Mouse (Mus musculus) midbrain, embryonic 12.5 days (tissue): ENCODE measurements around the gene Prokr2. TPM values are rescaled to one million over a fixed set of nuclear protein-coding genes. Genes with fewer than 3 reads are reported as not detected.
A peak's percentile ranks its signal among the peaks of the same experiment; 100 is the strongest.
"Not testable (repeated sequence)": the region's sequence is repeated elsewhere in the genome, so short reads cannot be mapped to it uniquely, and the experiment has no call there.

Source experiments
- ATAC-seq: fragments of 200-750 bp; cut with Nextera tagmentation; 2 replicates; pipeline ENCODE4 v1.8.0; 2017; ENCODE audit warnings: low read depth, moderate TSS enrichment, moderate library complexity; ENCODE audit not compliant: low FRiP score
- H3K27ac ChIP-seq: fragments of 300-500 bp; sonication (generic); replicated peaks from 2 replicates; pipeline ENCODE4 v1.5.1; 2016; ENCODE audit warnings: mild to moderate bottlenecking
- H3K27me3 ChIP-seq: fragments of 300-500 bp; sonication (generic); 2 replicates; pipeline ENCODE4 v1.6.1; 2016; ENCODE audit warnings: mild to moderate bottlenecking
- H3K36me3 ChIP-seq: fragments of 300-500 bp; sonication (generic); 2 replicates; pipeline ENCODE4 v1.6.1; 2016
- H3K4me1 ChIP-seq: fragments of 300-500 bp; sonication (generic); 2 replicates; pipeline ENCODE4 v1.6.1; 2016
- H3K4me2 ChIP-seq: fragments of 300-500 bp; sonication (generic); replicated peaks from 2 replicates; pipeline ENCODE4 v1.6.1; 2016; ENCODE audit warnings: mild to moderate bottlenecking, moderate library complexity
- H3K4me3 ChIP-seq: fragments of 300-500 bp; sonication (generic); 2 replicates; pipeline ENCODE4 v1.5.1; 2016; ENCODE audit warnings: mild to moderate bottlenecking
- H3K9ac ChIP-seq: fragments of 300-500 bp; sonication (generic); replicated peaks from 2 replicates; pipeline ENCODE4 v1.6.1; 2016; ENCODE audit warnings: mild to moderate bottlenecking, moderate library complexity
- H3K9me3 ChIP-seq: fragments of 300-500 bp; sonication (generic); 2 replicates; pipeline ENCODE4 v1.6.1; 2016; ENCODE audit warnings: mild to moderate bottlenecking
- WGBS: fragments of 180-500 bp; shearing (Covaris S2); methylation state at CpG from one replicate; pipeline ENCODE4 v1.1.7; 2016; 5-methylcytosine and 5-hydroxymethylcytosine counted together
- polyA plus RNA-seq: library from polyadenylated mRNA; unstranded; fragments of >200 nt; fragmentation: Nextera tagmentation; extraction: Ambion mirVana; gene quantifications from 2 replicates; pipeline ENCODE4 v1.2.1, GENCODE M21; 2016

Prokr2 gene
- polyA plus RNA-seq, 1 experiment from 2014 or later: 1.5 TPM

DNA sequence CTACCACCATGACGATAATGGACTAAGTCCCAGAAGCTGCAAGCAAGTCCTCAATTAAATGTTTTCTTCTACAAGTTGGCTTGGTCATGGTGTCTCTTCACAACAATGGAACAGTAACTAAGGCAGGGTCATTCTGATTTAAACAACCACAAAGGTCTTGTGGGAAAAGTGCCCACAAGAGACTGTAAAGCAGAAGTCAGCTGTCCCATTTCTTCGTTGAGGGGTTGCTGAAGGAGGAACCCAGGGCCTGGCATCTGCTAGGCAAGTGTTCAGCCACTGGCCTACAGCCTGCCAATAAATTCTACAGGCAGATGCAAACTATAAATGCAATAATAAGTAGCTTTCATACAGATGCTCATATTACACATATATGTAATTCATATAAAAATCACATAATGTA lies 48.0 kb downstream of the Prokr2 start:
- ATAC-seq: no peak
- H3K27ac ChIP-seq: no peak overlapping the region
- no peaks in the 10 kb centered on the region for H3K36me3 ChIP-seq
- H3K4me2 ChIP-seq: no peak overlapping the region
- peaks cover 3% of the 10 kb centered on the region; the same call in 1 of the 2 replicates for H3K4me1 ChIP-seq
- H3K27me3 ChIP-seq: no peaks in the 10 kb centered on the region
- no peaks in the 10 kb centered on the region for H3K9me3 ChIP-seq
- 71% methylated on average over 2 of the region's 2 CpGs for WGBS
- no peak overlapping the region for H3K9ac ChIP-seq
- H3K4me3 ChIP-seq: no peak overlapping the region

DNA sequence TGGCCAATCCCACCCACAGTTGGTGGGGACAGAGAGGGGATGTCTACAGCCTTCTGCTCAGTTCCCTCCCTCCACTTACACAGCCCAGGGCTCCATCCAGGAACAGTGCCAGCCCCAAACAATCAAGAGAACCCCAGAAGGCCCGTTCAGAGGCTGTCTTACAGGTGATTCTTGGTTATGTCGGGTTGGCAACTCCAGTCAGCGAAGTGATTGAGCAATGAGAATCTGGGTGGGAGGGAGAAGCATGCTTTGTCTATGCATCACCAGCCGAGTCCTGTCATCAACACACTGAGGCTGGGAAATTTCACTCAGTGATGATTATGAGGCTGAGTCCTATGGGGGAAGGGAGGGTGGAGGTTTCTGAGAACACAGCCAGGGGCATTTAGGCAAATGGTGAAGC lies 61.7 kb downstream of the Prokr2 start:
- 69% methylated on average over 4 of the region's 4 CpGs for WGBS
- H3K4me2 ChIP-seq: no peak overlapping the region

DNA sequence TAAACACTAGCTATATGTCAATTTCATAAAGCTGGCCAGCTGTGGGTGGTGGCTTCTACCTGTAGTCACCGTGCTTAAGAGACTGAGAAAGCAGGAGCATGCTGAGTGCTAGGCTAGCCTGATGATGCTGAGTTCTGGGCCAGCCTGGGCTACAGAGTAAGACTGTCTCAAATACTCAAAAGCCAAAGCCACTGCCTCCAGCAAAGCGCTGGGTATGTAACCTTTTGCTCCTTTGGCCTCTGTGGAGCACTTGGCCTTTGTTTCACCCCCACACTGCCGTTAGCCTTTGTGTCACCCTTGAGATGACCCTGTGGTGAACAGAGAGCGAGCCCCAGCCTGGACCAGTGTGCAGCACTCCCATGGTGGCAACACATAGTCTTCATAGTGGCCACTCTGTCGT lies 64.7 kb downstream of the Prokr2 start:
- Histone ChIP-seq H3K9me3 (no peaks in the 10 kb centered on the region), H3K27me3 (no peaks in the 10 kb centered on the region), H3K27ac (no peak overlapping the region), H3K9ac (no peak overlapping the region), H3K4me2 (no peak overlapping the region), H3K4me3 (no peak overlapping the region), H3K4me1 (no peaks in the 10 kb centered on the region), H3K36me3 (no peaks in the 10 kb centered on the region)
- 70% methylated on average over 5 of the region's 5 CpGs for WGBS
- no peak for ATAC-seq

More for the DNA sequence above, 61.7 kb downstream of the Prokr2 start:
- H3K9ac ChIP-seq: no peak overlapping the region
- H3K27ac ChIP-seq: no peak overlapping the region
- H3K9me3 ChIP-seq: no peaks in the 10 kb centered on the region
- no peak for ATAC-seq
- H3K27me3 ChIP-seq: no peaks in the 10 kb centered on the region
- H3K36me3 ChIP-seq: no peaks in the 10 kb centered on the region
- no peak overlapping the region for H3K4me3 ChIP-seq
- no peaks in the 10 kb centered on the region for H3K4me1 ChIP-seq

DNA sequence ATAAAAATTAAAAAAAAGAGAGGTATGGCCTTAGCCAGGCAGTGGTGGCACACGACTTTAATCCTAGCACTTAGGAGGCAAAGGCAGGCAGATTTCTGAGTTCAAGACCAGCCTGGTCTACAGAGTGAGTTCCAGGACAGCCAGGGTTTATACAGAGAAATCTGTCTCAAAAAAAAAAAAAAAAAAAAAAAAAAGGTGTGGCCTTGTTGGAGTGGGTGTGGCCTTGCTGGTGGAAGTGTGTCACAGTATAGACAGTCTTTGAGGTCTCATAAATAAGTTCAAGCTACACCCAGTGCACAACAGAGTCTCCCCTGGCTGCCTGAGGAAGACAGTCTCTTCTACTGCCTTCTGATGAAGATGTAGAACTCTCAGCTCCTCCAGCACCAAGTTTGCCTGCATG lies 68.1 kb downstream of the Prokr2 start:
- Histone ChIP-seq H3K9me3 (no peaks in the 10 kb centered on the region), H3K9ac (no peak overlapping the region), H3K4me1 (no peaks in the 10 kb centered on the region), H3K4me3 (no peak overlapping the region), H3K27ac (no peak overlapping the region), H3K36me3 (no peaks in the 10 kb centered on the region), H3K27me3 (no peaks in the 10 kb centered on the region), H3K4me2 (no peak overlapping the region)
- no peak for ATAC-seq
- WGBS: 85% methylated on average over 1 of the region's 1 CpGs

DNA sequence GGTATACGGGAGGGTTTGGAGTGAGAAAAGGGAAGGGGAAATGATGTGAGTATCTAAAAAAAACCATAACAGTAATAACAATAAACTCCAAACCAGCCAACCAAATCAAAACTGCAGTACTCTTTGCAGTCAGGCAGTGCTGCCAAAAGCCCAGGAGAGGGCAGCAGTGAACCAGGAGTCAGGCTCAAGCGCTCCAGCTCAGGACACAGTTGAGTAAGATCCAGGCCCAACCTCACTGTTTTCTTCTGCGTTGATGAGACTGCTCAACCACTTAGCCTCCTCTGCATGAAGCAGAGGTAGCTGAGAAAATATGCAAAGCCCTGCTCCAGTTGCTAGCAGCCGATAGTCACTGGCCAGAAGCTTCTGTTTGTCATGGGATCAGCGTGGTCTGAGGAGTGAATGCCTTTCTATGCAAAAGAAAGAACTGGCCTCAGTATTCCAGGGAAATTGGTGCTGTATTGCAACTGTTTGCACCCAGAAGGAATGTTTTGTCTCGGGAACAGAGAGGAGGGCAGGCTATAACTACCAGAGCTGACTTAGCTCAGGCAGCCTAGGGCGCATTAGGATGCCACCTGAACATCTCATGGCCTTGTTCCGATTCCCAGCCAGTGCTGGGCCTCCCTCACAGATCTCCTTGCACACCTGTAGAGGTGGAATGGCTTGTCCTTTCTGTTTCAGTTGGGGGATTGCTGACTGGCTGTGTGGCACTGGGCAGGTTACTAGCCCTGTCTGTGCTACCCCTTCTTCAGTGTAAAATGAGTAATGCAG lies 69.0 kb downstream of the Prokr2 start:
- no peak overlapping the region for H3K9ac ChIP-seq
- H3K27me3 ChIP-seq: no peaks in the 10 kb centered on the region
- H3K4me3 ChIP-seq: no peak overlapping the region
- no peaks in the 10 kb centered on the region for H3K9me3 ChIP-seq
- WGBS: 39% methylated on average over 8 of the region's 8 CpGs
- no peaks in the 10 kb centered on the region for H3K36me3 ChIP-seq
- no peaks in the 10 kb centered on the region for H3K4me1 ChIP-seq
- no peak overlapping the region for H3K4me2 ChIP-seq
- ATAC-seq: peak; percentile 62
- H3K27ac ChIP-seq: no peak overlapping the region

DNA sequence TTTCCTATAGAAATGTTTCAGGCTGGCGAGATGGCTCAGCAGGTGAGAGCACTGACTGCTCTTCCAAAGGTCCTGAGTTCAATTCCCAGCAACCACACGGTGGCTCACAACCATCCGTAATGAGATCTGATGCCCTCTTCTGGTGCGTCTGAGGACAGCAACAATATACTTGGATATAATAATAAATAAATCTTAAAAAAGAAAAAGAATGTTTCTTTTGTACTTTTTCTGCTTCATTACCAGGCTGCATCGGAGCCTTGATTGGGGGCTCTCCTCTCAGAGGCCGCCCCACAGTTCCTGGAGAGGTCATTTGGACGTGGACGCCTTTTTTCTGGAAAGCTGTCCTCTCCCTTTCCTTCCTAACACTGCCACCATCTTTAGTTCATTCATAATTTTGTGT lies 71.2 kb downstream of the Prokr2 start:
- not testable (repeated sequence) for H3K9ac ChIP-seq, ATAC-seq, H3K4me1 ChIP-seq, H3K27me3 ChIP-seq, H3K4me2 ChIP-seq, H3K27ac ChIP-seq, H3K36me3 ChIP-seq, H3K4me3 ChIP-seq, H3K9me3 ChIP-seq
- 88% methylated on average over 8 of the region's 8 CpGs for WGBS

DNA sequence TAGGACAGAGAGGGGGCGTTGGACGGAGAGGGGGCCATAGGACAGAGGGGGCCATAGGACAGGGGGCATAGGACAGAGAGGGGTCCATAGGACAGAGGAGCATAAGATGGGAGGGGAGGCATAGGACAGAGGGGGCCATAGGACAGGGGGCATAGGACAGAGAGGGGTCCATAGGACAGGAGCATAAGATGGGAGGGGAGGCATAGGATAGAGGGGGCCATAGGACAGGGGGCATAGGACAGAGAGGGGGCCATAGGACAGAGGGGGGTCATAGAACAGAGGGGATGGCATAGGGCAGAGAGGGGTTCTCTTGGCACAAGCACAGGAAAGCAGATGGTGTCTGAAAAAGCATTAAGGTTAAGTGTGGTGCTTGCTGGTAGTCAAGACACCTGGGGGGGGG lies 71.7 kb downstream of the Prokr2 start:
- H3K4me3 ChIP-seq: no peak overlapping the region
- peaks cover 7% of the 10 kb centered on the region for H3K36me3 ChIP-seq
- H3K4me1 ChIP-seq: no peaks in the 10 kb centered on the region
- H3K9me3 ChIP-seq: no peaks in the 10 kb centered on the region
- 97% methylated on average over 2 of the region's 2 CpGs for WGBS
- H3K4me2 ChIP-seq: no peak overlapping the region
- no peak overlapping the region for H3K27ac ChIP-seq
- peak; percentile 42; the same call in 1 of the 2 replicates for ATAC-seq
- H3K27me3 ChIP-seq: no peaks in the 10 kb centered on the region
- no peak overlapping the region for H3K9ac ChIP-seq

DNA sequence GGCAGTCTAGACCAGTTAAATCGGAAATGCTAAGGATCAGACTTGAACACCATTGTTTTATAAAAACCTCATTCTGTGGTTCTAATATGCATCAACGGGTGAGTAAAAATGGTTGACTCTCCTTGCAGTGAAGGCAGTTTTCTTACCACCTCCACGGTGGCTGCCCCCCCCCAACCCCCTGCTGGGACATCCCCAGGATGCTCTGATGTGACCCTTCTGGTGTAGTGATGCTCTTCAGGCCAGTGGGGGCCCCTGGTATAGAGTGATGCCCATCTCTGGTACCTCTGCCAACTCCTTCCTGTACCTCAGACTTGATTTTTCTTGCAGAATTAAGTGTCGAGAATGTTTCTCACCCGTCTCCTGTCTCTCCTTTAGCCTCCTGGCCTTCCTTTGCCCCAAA lies 72.6 kb downstream of the Prokr2 start:
- Histone ChIP-seq H3K4me2 (no peak overlapping the region), H3K9me3 (no peaks in the 10 kb centered on the region), H3K27me3 (no peaks in the 10 kb centered on the region), H3K4me3 (no peak overlapping the region), H3K36me3 (peaks cover 9% of the 10 kb centered on the region), H3K27ac (no peak overlapping the region), H3K4me1 (no peaks in the 10 kb centered on the region), H3K9ac (no peak overlapping the region)
- whole genome bisulfite sequencing: 80% methylated on average over 5 of the region's 5 CpGs
- ATAC-seq: no peak

DNA sequence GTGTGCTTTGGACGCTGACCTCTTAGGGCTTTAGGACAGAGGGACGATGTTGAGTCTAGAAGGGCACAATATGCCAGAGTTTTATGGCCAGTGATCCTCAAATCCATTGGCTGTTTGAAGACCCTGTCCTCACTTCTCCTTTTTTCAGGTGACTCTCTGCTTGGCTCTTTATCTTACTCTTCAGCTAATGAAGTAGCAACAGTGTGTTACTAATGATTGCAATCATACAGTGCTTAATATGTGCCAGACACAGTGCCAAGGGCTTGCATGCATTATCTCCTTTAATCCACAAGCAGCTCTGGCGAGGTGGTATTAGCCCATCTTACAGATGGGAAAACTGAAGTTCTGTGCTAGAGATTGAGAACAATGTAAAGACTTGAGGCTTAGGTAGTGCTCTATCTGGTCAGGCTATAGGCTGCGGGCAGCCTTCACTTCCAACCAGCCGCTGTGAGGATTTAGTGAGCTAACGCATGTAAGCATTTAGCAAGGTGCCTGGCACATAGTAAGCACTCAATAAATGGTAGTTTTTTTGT lies 75.8 kb downstream of the Prokr2 start:
- H3K27me3 ChIP-seq: no peaks in the 10 kb centered on the region
- no peak overlapping the region for H3K9ac ChIP-seq
- H3K4me2 ChIP-seq: no peak overlapping the region
- H3K4me1 ChIP-seq: no peaks in the 10 kb centered on the region
- 97% methylated on average over 6 of the region's 6 CpGs for WGBS
- H3K36me3 ChIP-seq: peaks cover 36% of the 10 kb centered on the region
- no peaks in the 10 kb centered on the region for H3K9me3 ChIP-seq
- H3K27ac ChIP-seq: no peak overlapping the region
- no peak overlapping the region for H3K4me3 ChIP-seq
- ATAC-seq: no peak

DNA sequence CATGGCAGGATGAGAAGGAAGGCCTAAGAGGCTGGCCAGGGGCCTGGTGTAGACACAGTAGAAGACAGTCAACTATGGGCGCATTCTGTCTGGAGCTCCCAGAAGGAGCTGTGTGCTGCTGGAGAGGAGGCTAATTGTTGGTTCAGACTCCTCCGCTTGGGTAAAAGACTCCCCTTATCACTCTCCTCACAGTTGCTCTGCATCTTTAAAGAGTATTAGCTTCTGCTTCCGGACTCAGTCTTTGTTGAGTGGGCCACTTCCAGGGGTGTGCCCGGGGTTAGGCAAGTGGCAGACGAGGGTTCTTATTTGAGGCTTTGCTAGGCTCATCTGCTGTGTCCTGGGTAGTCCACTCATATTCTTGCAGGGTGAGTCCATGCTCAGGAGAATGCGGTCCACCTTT lies 76.4 kb downstream of the Prokr2 start:
- no peaks in the 10 kb centered on the region for H3K4me1 ChIP-seq
- no peak overlapping the region for H3K9ac ChIP-seq
- no peak overlapping the region for H3K4me3 ChIP-seq
- WGBS: 97% methylated on average over 6 of the region's 6 CpGs
- no peak overlapping the region for H3K4me2 ChIP-seq
- no peak overlapping the region for H3K27ac ChIP-seq
- no peaks in the 10 kb centered on the region for H3K27me3 ChIP-seq
- peaks cover 42% of the 10 kb centered on the region for H3K36me3 ChIP-seq
- no peak for ATAC-seq
- no peaks in the 10 kb centered on the region for H3K9me3 ChIP-seq

DNA sequence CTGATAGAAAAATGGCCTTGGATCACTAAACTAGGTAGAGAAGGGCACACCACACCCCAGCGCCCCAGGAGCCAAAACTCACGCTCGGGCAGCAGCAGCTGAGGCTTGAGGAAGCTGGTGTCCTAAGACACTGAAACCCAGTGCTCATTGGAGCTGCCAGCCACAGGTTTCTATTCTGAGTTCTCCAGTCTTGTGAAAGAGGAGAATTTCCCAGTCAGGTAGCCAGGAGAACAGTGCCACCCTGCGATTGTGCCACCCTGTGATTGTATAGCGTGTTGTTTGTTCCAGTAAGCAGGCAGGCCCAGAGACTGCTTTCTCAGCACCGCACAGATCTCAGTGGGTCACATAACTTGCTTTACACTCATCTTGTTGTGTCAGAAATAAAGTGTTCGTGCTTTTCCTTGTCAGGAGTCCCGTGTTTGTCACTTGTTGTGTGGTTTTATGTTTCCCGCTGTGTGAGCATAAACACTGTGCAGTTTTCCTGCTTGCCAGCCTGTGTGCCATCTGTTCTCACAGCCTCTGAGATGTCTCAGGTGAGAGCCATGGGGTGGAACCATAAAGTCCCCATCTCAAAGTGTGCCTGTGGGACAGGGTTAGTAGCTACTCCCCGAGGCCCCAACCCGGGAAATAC lies 77.9 kb downstream of the Prokr2 start:
- Histone ChIP-seq H3K9me3 (no peaks in the 10 kb centered on the region), H3K36me3 (peaks cover 50% of the 10 kb centered on the region), H3K4me3 (no peak overlapping the region), H3K27me3 (no peaks in the 10 kb centered on the region), H3K4me2 (no peak overlapping the region), H3K27ac (no peak overlapping the region), H3K4me1 (no peaks in the 10 kb centered on the region), H3K9ac (no peak overlapping the region)
- WGBS: 96% methylated on average over 11 of the region's 11 CpGs
- ATAC-seq: no peak

DNA sequence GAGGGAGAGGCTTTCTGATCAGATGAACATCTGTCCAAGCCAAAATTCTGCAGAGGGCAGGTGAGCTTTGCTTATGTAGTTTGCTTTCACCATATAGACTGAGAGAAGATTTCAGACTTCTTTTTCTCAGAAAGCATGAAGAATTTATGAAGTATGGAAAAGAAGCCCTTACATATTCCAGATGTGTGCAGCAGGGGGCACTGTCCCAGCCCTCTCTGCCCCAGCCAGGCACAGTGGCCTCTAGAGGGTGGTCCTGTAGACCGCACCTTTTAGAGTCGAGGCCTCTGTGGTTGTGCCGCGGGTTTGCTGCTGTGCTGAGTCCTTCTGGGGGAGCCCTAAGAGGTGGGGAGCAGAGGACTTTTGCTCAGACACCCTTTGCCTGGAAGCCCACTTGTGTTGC lies 79.3 kb downstream of the Prokr2 start:
- H3K9ac ChIP-seq: no peak overlapping the region
- H3K27me3 ChIP-seq: no peaks in the 10 kb centered on the region
- H3K4me1 ChIP-seq: no peaks in the 10 kb centered on the region
- peaks cover 64% of the 10 kb centered on the region for H3K36me3 ChIP-seq
- ATAC-seq: no peak
- H3K4me3 ChIP-seq: no peak overlapping the region
- 65% methylated on average over 4 of the region's 4 CpGs for WGBS
- H3K27ac ChIP-seq: no peak overlapping the region
- no peaks in the 10 kb centered on the region for H3K9me3 ChIP-seq
- H3K4me2 ChIP-seq: no peak overlapping the region
